Mouse (Mus musculus): ENCODE results near the gene Rmnd5a.
A peak's percentile ranks its signal among the peaks of the same experiment; 100 is the strongest.

Gene Rmnd5a

DNA sequence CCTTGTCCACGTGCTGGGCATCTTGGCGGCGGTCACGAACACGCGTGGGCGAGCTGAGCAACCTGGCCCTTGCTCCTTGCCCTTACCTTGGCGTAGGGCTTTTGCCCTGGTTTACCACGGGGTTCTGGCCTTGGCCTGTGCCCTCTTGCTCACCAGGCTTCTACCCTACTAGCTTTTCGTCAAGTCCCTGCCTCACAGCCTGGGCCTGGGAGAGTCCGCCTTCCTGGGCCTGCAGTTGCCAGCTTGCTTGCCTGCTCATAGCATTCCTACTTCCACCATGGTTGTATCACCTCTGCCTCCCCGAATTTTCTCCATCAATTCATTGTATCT lies 779 bp upstream of the Rmnd5a start:
- no peak for DNase-seq (ENCODE audit: low spot score)

DNA sequence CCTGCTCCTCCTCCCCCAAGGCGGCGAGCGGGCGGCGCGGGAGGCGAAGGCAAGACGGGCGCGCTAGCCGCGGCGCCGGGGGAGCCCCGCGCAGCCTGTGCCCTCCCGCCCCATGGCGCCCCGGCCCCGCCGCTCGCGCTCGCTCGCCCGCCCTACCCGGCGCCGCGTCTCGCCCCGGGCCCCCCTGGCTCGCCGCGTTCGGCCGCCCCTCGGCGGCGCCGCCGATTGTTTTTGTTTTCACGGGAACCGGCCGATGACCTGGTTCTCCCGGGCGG lies 283 bp downstream of the Rmnd5a start:
- no peak for DNase-seq (ENCODE audit: low spot score)

DNA sequence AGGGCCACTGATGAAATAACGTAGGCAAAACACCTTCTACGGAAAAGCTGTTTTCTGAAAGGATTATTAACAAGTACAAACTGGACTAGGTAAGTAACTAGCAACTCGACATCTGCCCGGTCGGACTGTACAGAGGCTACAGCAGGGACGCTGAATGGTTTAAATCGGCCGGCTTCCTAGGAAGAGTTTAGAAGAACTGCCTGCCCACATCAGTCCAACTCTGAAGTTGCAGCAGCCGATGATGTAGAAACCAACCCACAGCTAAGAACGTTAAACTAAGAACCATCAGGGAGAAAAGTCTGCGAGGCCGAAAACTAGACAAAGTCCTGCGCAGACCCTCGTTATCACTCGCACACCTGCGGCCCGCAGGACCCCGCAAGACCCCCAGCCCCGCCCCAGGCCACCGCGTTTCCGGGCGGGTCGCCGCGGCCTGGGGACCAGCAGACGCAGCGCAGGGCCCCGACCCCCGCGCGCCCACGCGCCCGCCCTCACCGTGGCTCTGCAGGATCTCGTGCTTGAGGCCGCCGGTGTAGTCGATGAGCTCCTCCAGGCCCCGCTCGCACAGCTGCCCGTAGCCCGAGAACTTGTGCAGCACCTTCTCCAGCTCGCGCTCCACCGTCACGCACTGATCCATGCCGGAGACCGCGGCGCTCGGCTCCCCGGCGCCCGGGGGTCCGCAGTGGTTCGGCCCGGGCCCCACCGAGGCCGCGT lies 776 bp downstream of the Rmnd5a start:
- DNase-seq (ENCODE audit: low spot score): peak; percentile 17

DNA sequence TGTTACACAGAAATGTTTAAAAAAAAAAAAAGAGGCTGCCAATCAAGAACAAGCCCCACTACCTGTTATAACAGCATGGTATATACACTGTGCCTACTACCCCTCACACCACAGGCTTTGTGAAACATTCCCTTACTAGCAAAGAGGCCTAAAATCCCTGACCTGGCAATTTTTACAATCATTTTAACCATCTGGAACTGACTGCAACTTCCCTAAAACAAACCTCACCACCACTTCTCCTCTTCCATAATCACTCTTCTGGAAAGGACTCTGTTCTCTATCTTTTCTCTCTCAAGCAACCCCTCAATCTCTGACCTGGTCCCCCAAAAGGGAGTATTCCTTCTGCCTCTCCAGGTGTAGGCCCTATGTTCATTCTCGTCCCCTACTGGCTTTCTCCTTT lies 2.4 kb downstream of the Rmnd5a start:
- no peak for DNase-seq (ENCODE audit: low spot score)

DNA sequence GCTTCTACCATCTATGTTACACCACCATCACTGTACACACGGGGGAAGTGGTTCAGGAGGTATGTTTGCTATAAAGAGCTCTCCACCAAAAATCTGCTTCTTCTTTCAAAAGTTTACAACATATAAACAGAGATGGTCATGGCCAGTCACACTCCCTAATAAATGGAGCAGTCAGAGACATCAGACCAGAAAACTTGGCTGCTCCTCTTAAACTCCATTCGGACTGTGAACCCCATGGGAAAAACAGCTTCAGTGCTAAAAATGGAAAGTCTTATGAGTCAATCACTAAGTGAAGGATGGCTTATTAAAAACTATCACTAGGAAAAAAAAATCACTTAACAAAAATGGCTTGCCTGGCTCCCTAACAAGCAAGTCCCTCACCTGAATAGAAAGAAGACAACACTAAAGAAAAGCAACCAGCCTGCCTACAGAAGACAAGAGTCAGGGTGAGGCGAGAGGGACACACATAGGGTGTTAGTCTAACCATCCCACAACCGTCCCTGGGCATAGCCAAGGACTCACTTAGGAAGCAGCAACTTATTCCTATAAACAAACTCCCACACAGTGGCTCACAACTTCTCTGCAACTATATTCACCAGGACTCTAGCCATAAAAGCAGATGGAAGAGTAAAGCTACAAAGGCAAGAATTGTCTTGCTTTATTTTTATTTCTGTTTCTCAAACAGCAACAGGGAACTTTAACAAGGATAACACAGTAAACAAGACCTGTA lies 12.3 kb downstream of the Rmnd5a start:
- DNase-seq (ENCODE audit: low spot score): no peak

DNA sequence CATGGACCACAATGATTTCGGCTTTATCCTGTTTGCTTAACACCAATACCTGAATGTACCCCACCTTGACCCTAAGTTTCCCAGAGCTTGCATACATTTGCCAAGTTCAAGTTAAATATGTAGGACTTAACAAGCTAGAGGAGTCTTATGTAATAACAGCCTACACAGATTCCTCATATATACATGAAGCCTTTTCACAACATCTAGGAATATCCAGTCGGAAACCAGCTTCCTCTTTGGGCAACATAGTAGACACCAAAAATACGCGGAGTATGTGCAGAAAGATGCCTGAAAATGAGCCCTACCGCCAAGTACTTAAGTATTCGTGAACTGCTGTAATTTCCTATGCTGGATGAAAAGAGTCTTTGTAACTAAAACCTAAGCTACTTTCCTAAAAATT lies 14.8 kb downstream of the Rmnd5a start:
- no peak for DNase-seq (ENCODE audit: low spot score)

DNA sequence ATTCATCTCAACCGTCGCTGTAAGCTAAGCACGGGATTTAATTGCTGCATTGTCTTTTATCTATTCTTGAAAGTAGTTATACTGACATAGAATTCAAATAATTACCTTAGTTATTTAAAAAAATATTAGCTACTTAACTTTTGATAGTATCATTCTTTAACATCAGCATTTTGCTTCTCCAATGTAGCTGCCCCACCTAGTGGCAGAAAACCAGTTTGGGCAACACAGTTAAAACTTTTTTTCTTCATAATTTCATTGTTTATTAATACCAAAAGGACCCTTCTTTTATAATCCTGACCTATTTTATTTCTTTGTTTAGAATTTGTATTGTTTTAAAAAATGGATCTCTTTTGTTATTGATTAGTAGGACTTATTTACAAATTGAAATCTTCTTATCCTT lies 17.3 kb downstream of the Rmnd5a start:
- DNase-seq (ENCODE audit: low spot score): no peak

DNA sequence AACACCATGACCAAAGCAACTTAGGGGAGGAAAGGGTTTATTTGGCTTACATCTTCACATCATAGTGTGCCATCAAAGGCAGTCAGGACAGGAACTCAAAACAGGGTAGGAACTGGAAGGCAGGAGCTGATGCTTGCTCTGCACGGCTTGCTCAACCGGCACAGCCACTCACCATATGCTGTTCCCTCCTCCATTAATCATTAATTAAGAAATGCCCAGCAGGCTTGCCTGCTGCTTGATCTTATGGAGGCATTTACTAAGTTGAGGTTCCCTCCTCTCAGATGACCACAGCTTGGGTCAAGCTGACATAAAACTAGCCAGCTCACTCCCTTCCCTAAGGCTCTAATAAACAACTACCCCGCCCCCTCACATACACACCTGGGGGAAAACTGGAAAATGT lies 18.3 kb downstream of the Rmnd5a start:
- no peak for DNase-seq (ENCODE audit: low spot score)

DNA sequence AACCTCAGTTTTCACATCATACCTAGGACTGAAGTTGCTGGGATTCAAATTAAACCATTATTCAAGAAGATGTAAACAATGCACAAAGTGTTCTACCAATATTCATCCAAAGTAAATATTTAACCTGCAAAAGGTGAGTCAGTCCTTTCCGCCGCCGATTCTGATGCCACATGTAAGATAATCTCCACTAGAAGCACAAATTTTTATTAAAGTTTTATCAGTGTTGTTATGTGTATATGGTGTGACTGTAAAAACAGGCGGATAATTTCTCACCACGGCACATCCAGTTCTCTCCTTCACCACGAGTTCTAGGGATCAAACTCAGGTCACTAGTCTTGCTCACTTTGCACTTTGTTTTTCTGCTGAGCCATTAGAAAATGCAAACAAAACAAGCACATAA lies 19.6 kb downstream of the Rmnd5a start:
- DNase-seq (ENCODE audit: low spot score): no peak

DNA sequence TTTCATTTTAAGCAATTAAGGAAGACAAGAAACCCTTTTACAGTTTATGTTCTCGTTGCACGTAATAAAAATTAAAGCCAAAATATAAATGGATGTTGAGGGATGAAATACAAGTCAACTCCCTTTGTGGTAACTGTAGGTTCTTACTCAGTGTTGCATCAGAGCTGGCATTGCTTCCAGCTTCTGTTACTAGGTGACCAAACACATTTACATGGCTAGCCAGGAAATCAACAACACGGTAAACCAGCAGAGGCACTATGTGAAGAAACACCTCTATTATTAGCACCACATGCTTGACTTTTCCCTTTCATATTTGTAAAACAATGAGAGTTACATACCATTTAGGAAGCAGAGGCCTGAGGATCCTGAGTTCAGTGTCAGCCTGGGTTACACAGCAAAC lies 21.6 kb downstream of the Rmnd5a start:
- DNase-seq (ENCODE audit: low spot score): no peak

DNA sequence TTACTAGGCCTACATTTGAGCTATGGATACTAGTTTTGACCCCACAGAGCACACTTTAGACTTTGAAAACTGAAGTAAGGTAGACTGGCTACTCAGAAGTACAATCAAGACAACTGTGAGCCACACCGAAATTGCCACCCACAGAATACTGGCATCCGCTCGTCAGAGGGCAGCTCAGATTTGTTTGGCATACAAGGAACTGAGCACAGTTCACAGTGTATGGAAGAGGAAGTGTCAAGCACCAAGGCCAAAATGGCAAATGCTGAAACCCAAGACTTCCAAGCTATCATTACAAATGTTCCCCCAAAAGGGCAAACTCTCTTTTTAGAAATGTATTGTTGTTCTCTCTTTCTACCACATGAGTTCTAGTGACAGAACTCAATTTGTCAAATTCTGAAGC lies 25.0 kb downstream of the Rmnd5a start:
- no peak for DNase-seq (ENCODE audit: low spot score)

DNA sequence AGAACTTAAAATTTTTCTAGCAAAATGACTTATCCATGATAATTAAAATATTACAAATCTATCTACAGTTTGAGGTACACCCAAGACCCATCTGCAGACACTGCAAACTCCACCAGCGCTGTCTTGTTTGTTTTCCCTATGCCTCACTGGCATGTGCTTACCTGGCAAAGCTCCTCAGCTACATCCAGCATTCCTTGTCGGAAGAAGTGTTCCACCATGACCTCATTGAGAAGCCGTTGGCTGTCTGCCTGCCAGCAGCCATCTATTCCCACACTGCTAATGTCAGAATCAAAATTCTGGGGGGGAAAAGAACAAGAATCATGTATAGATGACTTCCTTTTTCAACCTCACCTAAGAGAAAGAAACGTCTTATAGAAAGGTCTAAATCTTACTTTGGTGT lies 25.8 kb downstream of the Rmnd5a start:
- DNase-seq (ENCODE audit: low spot score): no peak

DNA sequence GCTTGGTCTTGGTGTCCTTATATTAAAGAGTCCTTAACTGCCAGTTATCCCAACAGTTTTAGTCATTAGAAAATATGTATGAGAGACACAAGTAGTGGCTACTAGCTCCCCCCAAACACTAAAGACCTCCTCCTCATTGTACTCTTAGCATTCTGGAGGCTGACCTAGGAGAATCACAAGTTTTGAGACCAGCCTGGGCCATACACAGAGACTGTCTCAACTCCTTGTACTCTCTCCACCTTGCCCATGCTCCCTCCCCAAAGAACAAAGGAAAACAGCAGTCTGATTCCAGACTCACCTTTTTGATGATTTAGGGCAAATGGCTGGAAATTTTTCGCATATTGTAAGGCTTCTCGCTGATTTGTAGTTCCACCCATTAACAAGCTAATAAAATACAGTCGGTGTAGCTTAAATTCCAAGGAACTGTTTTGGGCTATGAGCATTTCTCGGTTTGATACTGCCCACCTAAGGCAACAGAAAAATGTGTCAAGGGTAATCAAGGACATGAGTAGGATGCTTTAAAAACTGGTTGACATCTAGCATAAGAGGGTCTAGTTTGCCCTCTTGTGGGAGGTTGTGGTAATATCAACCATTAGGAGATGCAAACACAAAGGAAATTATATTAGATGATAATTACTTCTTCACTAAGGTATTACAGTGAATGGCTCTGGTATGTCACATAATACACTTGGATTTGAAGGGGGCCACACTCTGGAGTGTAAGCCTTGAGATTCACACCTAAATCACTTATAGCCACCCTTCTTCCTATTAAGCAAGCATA lies 41.4 kb downstream of the Rmnd5a start:
- no peak for DNase-seq (ENCODE audit: low spot score)

DNA sequence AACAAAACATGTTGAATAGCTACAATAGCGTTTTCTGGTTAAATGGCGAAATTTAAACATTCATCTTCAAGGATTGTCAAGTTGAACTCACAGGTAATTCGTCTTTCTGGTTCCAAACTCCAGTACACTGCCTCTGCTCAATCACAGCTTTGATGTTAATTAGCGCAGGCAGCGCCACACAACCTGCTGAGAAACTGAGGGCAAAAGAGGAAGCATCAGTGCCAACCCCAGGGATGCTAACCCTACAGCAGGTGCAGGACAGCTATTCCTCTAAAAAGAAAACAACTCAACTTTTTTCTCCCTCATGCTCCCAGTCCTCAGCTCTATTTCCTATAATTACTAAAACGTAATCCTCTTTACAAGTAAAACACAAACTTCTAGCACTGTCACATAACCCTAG lies 43.7 kb downstream of the Rmnd5a start:
- no peak for DNase-seq (ENCODE audit: low spot score)

DNA sequence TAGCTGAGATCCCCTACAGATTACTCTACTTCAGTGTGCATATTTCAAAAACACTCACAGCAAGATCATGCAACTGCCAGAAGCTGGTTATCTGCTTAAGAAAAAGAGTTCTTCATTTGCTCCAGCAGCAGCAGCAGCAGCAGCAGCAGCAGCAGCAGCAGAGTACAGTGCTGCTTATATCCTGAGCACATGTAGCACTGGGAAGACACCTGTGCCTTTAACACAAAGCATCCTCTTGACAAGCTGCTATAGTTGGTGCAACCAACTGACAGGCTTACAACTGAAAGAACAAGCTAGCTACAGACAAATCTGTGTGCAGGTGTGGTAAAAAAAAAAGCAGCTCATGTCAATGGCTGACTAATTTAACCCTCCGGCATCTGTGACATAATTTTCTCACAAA lies 44.4 kb downstream of the Rmnd5a start:
- DNase-seq (ENCODE audit: low spot score): no peak

DNA sequence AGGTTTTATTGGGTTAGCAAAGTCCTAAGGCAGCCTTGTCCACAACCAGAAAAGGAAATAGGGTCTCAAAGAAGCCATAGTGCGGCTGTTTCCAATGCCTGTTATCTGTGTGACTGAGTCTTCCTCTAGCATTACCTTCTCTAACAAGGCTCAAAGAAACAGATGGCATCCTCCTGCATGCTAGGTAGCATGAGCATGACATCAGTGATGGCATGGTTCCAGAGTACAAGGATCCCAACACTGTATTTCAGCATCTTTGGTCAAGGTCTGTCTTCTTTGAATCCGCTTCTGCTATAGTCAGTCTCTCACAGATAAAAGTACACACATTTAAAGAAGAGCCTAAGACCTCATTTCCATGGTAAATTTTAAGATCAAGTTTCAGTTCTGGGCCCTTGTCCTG lies 49.9 kb downstream of the Rmnd5a start:
- DNase-seq (ENCODE audit: low spot score): no peak

DNA sequence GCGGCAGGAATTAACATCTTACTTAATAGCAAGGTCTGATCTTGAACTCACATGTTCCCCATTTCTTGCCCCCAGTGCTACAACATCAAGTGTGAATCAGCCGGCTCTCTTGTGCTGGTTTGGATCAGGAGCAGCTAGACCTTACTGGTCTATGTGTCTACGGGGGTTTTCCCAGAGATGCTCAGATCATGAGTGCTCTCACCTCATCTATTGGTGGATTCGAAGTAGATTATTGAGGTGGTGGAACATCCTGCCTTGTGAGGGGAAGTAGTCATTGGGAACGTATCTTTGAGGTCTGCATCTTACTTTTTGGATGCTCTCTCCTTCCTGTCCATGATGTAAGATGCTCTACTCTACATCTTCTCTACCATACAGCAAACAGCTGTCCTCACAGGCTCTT lies 58.8 kb downstream of the Rmnd5a start:
- no peak for DNase-seq (ENCODE audit: low spot score)

DNA sequence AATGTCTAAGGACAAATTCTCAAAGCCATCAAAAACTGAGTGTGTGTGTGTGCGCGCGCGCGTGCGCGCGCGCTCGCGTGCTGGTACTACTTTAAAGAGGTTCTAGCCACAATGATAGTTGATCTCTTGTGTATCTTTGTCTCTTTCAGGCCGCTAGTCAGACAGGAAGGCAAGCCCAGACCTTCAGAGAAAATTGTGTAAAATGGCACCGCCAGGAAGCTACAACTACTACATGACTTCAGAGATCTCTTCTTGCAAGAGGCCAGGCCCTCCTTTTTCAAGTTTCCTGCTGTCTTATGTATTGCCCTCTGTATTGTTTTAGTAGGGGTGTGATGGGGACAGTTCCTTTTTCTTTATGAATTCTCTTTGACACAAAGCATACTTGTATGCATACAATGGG lies 63.7 kb downstream of the Rmnd5a start:
- DNase-seq (ENCODE audit: low spot score): no peak

DNA sequence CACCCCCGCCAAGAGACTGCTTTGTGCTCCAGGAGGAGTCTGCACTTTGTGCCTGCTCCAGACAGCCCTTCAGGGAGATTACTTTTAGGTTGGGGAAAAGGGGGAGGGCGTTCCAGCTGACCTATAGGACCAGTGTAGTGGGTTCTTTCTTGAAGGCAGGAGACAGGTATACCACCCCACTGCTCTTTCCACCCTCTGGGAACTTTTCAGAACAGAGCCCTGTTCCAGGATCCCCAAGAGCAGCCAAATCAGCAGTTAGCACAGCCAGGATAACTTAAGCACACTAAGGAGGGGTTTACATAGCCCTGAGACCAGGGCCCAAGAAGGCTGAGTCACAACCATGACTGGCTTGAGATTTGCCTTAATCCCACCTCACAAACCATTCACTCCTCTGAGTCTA lies 65.5 kb downstream of the Rmnd5a start:
- no peak for DNase-seq (ENCODE audit: low spot score)

DNA sequence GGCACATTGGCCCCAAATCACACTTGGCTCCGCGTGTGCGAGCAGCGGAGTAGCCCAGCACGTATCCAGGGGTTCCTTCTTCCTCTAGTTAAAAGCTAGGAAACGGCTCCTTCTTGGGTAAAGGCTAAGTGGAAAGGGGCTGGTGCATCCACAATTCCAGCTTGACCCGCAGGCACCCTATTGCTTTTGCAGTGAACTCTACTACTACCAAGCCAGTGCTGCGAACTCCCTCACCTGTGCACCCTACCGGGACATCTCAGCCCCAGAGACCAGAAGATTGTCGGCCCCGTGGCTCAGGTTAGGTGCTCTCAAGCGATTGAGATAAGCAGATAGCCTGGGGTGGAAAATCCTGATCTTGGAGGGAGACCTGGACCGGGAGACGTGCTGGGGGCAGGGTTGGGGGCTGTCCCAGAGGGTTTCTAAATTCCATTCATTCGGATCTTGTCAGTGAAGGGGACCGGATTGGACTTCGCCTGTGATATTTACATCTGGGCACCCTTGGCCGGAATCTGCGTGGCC lies 66.1 kb downstream of the Rmnd5a start:
- DNase-seq (ENCODE audit: low spot score): no peak

DNA sequence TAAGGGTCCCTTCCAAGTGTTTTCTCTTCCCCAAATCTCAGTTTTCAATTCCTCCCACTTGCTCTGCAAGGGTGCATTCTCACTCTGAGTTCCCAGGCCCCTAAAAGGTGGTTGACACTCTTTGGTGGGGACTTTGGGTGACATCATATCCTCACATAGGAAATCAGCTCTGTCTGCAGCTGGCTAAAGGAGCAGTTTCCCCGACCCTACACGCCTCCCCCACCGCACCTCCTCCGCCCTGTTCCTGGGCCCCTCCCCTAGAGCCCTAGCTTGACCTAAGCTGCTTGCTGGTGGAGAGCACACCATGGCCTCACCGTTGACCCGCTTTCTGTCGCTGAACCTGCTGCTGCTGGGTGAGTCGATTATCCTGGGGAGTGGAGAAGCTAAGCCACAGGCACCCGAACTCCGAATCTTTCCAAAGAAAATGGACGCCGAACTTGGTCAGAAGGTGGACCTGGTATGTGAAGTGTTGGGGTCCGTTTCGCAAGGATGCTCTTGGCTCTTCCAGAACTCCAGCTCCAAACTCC lies 67.1 kb downstream of the Rmnd5a start, which contains the start of gene Cd8a:
Gene Cd8a, plus strand, starts transcription at position 179 of the 527 bp plus-strand sequence.
- no peak for DNase-seq (ENCODE audit: low spot score)

DNA sequence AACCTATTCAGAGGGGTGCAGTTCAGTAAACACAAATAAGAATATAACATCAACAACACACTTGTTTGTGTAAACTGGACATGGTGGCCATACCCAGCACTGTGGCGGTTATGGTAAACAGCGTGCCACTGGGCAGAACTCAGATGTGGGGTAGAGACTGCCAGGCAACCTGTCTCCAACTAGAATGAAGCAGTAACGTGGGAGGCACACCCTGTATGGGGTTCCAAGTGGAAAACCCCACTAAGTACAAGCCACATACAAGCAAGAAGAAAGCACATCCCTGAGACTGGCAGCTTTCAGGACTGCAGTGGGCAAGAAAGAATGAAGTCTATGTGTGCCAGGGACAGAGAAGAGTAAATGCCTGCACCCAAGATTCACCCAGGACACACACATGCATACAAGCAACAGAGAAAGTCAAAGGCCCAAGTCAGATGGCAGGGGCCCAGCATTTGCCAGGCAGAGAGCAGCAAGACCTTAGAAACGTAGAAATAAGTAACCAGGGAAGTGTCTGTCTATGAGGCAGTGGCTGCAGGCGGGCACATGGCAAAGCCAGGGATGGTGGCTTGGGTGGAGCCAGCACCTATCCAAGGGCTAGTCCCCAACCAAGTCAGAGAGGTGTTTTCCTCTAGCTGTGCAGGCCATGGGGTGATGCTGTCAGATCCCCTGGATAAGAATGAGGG lies 68.3 kb downstream of the Rmnd5a start:
- DNase-seq (ENCODE audit: low spot score): no peak
